Mouse (Mus musculus) CD4-positive naive resting alpha-beta T cell, adult 57 days (primary cell): ENCODE measurements around the gene Kcnk7. TPM values are rescaled to one million over a fixed set of nuclear protein-coding genes. Genes with fewer than 3 reads are reported as not detected.

Source experiments
- total RNA-seq: library from RNA; stranded (reverse); gene quantifications from one replicate; pipeline ENCODE4 v1.2.4, GENCODE M21; 2023

Gene Kcnk7
- not detected for total RNA-seq

GRCm38 (mm10) chr19:5704163-5704800 is at the start of gene Kcnk7:
Gene Kcnk7, plus strand, starts transcription at chr19:5704367.

GRCm38 (mm10) chr19:5662981-5663913 is 40.9 kb upstream of the Kcnk7 start, which contains the start of gene Sipa1:
Gene Sipa1, minus strand, starts transcription at chr19:5663707.

GRCm38 (mm10) chr19:5688200-5689087 is 15.7 kb upstream of the Kcnk7 start, which contains the start of the genes Map3k11 and Pcnx3:
Gene Map3k11, plus strand, starts transcription at chr19:5688742.
Gene Pcnx3, minus strand, starts transcription at chr19:5688908.

GRCm38 (mm10) chr19:5725767-5726515 is 21.8 kb downstream of the Kcnk7 start, which contains the start of gene Ehbp1l1:
Gene Ehbp1l1, minus strand, starts transcription at chr19:5726317.

DNA sequence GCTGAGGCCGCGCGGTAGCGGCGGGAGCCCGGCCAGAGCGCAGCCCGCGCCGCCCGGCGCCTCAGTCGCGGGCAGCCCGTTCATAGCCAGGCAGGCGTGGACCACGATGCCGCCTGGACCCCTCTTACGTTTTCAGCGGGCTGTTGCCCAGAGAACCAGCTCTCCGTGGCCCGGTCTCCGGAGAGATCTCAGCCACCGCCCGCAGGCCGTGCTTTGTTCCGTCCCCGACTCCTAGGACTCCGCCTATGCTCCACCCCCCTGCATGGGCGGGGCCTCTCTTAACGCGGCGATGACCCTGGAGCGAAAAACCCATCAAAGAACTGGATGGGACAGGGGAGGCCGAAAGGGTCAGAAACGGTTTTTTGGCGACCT is 25.3 kb downstream of the Kcnk7 start, which contains the start of gene Fam89b:
Fam89b (minus strand) TSS at position 210 of the 372 bp plus-strand sequence.

GRCm38 (mm10) chr19:5740320-5741317 is 36.5 kb downstream of the Kcnk7 start, which contains the start of gene Ltbp3:
Gene Ltbp3, plus strand, starts transcription at chr19:5740904.

Other genes starting within 250 kb of the Kcnk7 start
- 7.5 TPM for gene Ccdc85b, start 246.5 kb upstream of the Kcnk7 start, total RNA-seq
- gene Fibp, start 243.8 kb upstream of the Kcnk7 start, total RNA-seq: 76.3 TPM
- gene Ctsw, start 235.9 kb upstream of the Kcnk7 start, total RNA-seq: 54.6 TPM
- gene Efemp2, start 230.4 kb upstream of the Kcnk7 start, total RNA-seq: 1.6 TPM
- gene Mus81, start 216.0 kb upstream of the Kcnk7 start, total RNA-seq: 47.9 TPM
- 1,409 TPM for gene Cfl1, start 213.9 kb upstream of the Kcnk7 start, total RNA-seq
- gene 1700020D05Rik, start 200.6 kb upstream of the Kcnk7 start, total RNA-seq: 1.4 TPM
- 6.6 TPM for gene Snx32, start 193.8 kb upstream of the Kcnk7 start, total RNA-seq
- gene Ovol1, start 143.7 kb upstream of the Kcnk7 start, total RNA-seq: not detected
- 24.4 TPM for gene Ap5b1, start 136.3 kb upstream of the Kcnk7 start, total RNA-seq
- 97.8 TPM for gene Rnaseh2c, start 102.5 kb upstream of the Kcnk7 start, total RNA-seq
- 120 TPM for gene Kat5, start 94.1 kb upstream of the Kcnk7 start, total RNA-seq
- 154 TPM for gene Rela, start 66.9 kb upstream of the Kcnk7 start, total RNA-seq
- 202 TPM for gene Sipa1, start 40.7 kb upstream of the Kcnk7 start, total RNA-seq
- 51.2 TPM for gene Map3k11, start 15.6 kb upstream of the Kcnk7 start, total RNA-seq
- gene Pcnx3, start 15.5 kb upstream of the Kcnk7 start, total RNA-seq: 191 TPM
- 25.5 TPM for gene Ehbp1l1, start 21.9 kb downstream of the Kcnk7 start, total RNA-seq
- gene Fam89b, start 25.3 kb downstream of the Kcnk7 start, total RNA-seq: 33.6 TPM
- 2.5 TPM for gene Ltbp3, start 36.5 kb downstream of the Kcnk7 start, total RNA-seq
- gene Scyl1, start 67.1 kb downstream of the Kcnk7 start, total RNA-seq: 76.3 TPM
- gene Frmd8, start 170.9 kb downstream of the Kcnk7 start, total RNA-seq: 161 TPM
- gene Slc25a45, start 173.4 kb downstream of the Kcnk7 start, total RNA-seq: 29.7 TPM
- gene Tigd3, start 189.8 kb downstream of the Kcnk7 start, total RNA-seq: 2.4 TPM
- gene Dpf2, start 208.6 kb downstream of the Kcnk7 start, total RNA-seq: 153 TPM
- 0.38 TPM for gene Cdc42ep2, start 220.4 kb downstream of the Kcnk7 start, total RNA-seq